Mouse (Mus musculus) testis, postnatal 10 days (tissue): ENCODE measurements at regions not wholly inside any gene's neighbourhood (a gene's known extent, or its start where the extent isn't known, plus 50 kb on each side); places are given as distances from the start of the nearest gene placed in this dataset.

ENCODE experiments used
- DNase-seq: peaks from one replicate; pipeline ENCODE4 v3.0.0; 2021; ENCODE audit warnings: low spot score

DNA sequence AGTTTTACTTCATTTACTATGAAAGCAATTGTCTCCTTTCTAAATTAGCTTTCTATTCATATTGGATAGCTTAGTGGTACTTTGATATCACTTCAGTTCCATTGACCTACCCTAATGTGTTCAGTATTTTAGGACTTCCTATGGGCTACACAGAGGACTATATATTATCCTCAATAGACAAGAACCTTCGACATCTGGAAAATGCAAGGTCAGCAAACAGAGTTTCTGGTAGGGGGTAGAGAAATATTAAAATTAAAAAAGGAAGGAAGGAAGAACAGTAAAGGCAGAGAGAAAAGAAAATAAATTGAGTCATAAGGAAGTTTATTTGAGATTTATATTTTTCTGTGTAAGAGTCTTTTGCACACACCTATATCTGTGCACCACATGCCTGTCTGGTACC lies 107.4 kb upstream of the Insig1 start:
- DNase-seq = no peak

- peak; percentile 84 for DNase-seq
These were observed 76.0 kb upstream of the Insig1 start for GRCm38 (mm10) chr5:27995186-27995585.

GRCm38 (mm10) chr5:27997751-27998150 lies 73.4 kb upstream of the Insig1 start:
- DNase-seq = peak; percentile 19

DNA sequence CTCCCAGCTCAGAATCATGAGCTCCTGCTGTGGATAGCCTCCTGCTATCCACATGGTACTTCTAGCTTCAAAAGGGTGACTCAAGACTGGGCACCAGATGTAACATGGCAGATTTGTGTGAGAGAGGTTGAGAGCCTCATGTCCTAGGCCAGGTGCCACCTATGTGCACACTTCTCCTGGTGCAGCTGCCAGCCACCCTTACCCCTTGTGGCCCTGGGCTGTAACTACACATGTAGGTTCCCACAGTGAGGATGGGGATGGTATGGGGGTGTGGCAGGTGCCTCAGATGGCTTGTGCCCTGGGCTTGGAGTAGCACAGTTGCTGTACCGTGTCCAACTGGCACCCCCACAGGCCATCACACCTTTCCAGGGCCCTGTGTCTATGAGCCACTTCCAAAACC lies 68.2 kb upstream of the Insig1 start:
- peak; percentile 38 for DNase-seq

- peak; percentile 13 for DNase-seq
These were observed 67.2 kb upstream of the Insig1 start for GRCm38 (mm10) chr5:28003756-28004486.

- DNase-seq = peak; percentile 16
These were observed 66.7 kb upstream of the Insig1 start for GRCm38 (mm10) chr5:28004487-28004827.

- peak; percentile 34 for DNase-seq
These were observed 61.8 kb upstream of the Insig1 start for GRCm38 (mm10) chr5:28009386-28009785.

DNA sequence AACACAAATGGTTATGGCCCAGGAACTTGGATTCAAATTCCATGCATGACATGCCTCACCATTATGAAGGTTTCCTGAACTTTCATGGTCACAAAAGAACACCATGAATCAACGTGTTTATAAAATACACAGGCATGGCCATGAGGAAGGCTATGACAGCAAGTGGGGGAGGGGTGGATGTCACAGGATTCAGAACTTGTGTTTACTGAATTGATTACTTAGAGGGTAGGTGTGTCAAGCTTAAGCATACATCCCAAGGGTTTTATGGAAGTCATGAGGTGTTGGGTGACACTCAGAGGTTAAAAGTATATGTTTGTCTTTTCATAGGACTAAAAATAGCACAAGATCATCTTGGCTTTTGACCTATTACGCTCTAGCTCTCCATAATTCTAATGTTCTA lies 61.3 kb upstream of the Insig1 start:
- DNase-seq = no peak

DNA sequence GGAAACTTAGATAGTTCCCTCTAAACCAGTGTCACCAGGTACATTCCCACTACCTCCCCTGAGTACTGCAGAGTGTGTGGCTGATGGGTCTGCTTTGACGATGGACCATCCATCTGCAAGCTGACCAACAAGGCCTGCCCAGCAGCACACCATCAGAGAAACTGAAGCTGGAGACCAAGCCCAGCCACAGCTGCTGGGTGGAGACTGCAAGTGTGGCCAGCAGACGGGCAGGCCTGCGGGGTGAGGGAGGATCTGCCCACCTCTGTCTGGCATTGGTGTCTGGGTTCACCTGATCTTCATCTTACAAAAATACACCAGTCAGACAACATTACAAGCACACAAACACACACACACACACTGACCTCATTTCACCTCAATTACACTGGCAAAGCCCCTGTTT lies 60.6 kb upstream of the Insig1 start:
- DNase-seq = peak; percentile 32

DNA sequence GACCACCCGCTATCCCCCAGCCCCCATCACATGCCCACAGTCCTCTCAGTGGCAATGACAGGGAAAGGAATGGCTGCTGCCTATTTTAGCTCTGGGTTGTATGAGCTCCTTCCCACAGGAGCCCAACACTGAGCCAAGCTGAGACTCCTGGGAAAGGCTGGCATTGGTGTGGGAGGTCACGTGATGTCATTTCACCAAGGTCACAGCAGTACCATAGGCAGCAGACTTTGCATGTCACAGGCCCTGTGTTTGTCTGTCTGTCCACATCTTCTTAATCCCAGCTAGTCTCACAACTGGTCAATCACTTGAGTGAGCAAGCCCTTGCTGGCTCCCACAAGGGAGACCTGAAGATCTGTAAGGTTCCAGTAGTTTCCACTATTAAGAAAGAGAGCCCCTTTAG lies 58.7 kb upstream of the Insig1 start:
- peak; percentile 17 for DNase-seq

DNA sequence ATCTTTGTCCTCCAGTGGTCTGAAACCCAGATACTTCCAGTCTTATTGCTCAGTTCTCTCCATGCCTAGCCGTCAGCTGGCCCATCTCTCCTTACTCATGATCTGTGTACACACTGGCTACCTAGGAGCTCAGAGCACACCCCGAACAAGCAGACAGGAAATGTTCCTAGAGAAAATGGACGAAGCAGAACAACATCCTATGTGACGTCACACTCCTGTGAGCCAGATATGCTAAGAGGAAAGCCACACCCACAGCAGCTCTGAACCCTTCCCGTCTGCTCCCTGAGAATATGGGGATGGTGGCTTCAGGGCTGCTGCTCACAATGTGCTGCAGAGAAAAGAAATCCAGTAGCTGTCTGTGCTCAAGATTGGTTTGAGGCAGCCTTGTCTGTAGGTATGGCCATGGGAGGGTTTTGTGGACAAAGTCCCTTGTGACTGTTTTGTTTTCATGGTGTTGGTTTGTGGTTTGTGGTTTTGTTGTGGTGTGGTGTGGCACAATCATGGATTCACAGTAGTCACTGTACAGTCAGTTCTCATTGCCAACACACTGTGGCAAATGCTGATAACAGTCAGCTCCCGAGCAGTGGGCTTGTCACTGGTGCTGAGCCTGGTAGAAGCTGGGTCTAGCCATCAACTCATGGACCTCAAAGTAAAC lies 57.4 kb upstream of the Insig1 start:
- peak; percentile 18 for DNase-seq

DNA sequence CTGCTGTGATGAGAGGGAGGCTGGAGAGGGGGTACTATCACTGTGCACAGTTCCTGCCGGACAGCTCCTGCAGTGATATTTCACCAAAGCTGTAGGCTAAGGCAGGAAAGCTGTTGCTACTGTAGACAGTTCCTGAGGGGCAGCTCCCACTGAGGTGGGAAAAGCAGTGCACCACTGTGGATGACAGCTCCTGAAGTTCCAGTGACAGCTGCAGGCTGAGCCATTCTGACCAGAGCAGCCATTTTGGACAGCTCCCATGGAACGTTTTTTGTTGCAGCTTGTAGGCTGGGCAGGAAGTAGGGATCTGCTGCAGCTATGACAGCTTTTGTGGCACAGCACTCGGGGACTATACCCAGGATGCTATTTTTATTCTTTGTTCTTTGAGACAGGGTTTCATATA lies 51.3 kb upstream of the Insig1 start:
- no peak for DNase-seq
